Mouse (Mus musculus): ENCODE data around the gene Coasy. TPM values are rescaled to one million over a fixed set of nuclear protein-coding genes. Genes with fewer than 3 reads are reported as not detected.

The Coasy gene
- polyA plus RNA-seq, 1 experiment from 2014 or later, result 39.1 TPM

DNA sequence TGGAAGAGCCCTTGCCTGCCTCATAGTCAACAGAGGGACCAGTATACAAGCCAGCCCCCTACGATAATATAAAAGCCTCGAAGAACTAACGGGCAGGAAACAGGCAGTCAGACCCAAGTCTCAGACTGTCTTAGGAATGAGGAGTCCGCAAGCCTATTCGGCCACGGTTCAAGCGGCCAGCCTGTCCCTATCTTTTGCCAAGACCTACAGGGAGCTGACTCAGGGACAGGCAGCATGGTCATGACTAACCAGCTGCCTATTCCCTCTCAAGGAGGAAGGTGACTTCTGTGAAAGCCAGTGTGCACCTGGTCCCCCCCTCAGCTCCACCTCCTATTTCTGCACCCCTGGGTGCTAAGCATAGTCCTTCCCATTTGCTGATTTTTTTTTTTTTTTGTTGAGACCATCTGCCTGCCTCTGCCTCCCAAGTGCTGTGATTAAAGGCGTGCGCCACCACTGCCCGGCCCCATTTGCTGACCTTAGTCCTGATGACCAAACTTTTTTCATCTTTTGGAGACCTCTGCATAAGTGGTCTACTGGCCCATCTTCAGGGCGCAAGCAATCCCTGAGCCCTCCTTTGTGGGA is 46.7 kb downstream of the Coasy start:
- DNase-seq (ENCODE audit: low spot score) (no peak), ATAC-seq (ENCODE audit: low read depth) (no peak)
- no peak overlapping the region for H3K4me2 ChIP-seq (ENCODE audit: low read depth, low read length)
- H3K9ac ChIP-seq (ENCODE audit: low read depth, low read length), result no peak overlapping the region
- peaks cover 23% of the 10 kb centered on the region for H3K36me3 ChIP-seq (ENCODE audit: control insufficient read depth, insufficient read depth, low read length)
- no peak overlapping the region for H3K27ac ChIP-seq (replicated peaks; ENCODE audit: low read depth, low read length)
- 0 out of 2 replicates have a peak, but pooled peaks cover 4% of the 10 kb centered on the region for H3K9me3 ChIP-seq (ENCODE audit: control insufficient read depth, low read length)
- no peaks in the 10 kb centered on the region for H3K4me1 ChIP-seq (ENCODE audit: control insufficient read depth, insufficient read depth, low read length)
- 89% methylated on average over 11 of the region's 11 CpGs for WGBS
- H3K4me3 ChIP-seq (ENCODE audit: low read depth, low read length), result no peak overlapping the region
- no peaks in the 10 kb centered on the region for H3K27me3 ChIP-seq (replicated peaks; ENCODE audit: control insufficient read depth, insufficient read depth, low read length)

DNA sequence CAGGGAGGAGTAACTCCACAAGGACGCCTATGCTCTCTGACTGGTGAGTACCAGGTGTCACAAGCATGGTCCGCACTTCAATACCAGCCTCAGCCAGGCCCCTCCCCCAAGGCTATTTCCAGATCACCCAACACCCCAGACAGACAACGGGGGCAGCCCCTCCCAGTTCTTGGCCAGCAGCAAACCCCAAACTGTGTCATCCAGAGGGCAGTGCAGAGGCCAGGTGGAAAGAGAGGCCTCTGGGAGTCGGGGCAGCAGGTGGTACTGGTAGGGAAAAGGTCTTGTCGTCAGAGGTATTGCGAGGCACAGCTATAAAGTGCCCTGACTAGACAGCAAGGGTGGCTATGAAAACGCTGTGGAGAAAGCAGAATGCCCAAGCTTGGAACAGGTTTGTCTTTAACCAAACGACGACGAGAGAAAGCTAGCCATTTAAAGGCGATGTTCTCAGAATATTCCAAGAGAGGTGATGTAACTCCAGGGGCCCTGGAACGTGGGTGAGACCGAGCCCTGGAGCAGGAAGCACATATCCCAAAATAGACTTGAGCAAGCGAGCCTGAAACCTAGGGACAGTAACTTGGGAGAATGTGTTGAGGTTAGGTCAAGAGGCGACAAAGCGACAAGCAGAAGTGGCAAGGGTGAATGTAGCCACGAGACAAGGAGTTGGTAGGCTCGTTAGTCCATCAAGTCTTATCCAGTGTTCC is 47.8 kb downstream of the Coasy start:
- no peak overlapping the region for H3K4me2 ChIP-seq (ENCODE audit: low read depth, low read length)
- DNase-seq (ENCODE audit: low spot score) (no peak), ATAC-seq (ENCODE audit: low read depth) (no peak; the same call in 1 of the 2 replicates)
- H3K9me3 ChIP-seq (ENCODE audit: control insufficient read depth, low read length), result 0 out of 2 replicates have a peak, but pooled peaks cover 4% of the 10 kb centered on the region
- no peak overlapping the region for H3K4me3 ChIP-seq (ENCODE audit: low read depth, low read length)
- H3K27me3 ChIP-seq (replicated peaks; ENCODE audit: control insufficient read depth, insufficient read depth, low read length), result no peaks in the 10 kb centered on the region
- 46% methylated on average over 17 of the region's 18 CpGs for WGBS
- H3K27ac ChIP-seq (replicated peaks; ENCODE audit: low read depth, low read length), result no peak overlapping the region
- no peak overlapping the region for H3K9ac ChIP-seq (ENCODE audit: low read depth, low read length)
- no peaks in the 10 kb centered on the region for H3K4me1 ChIP-seq (ENCODE audit: control insufficient read depth, insufficient read depth, low read length)
- peaks cover 22% of the 10 kb centered on the region for H3K36me3 ChIP-seq (ENCODE audit: control insufficient read depth, insufficient read depth, low read length)

DNA sequence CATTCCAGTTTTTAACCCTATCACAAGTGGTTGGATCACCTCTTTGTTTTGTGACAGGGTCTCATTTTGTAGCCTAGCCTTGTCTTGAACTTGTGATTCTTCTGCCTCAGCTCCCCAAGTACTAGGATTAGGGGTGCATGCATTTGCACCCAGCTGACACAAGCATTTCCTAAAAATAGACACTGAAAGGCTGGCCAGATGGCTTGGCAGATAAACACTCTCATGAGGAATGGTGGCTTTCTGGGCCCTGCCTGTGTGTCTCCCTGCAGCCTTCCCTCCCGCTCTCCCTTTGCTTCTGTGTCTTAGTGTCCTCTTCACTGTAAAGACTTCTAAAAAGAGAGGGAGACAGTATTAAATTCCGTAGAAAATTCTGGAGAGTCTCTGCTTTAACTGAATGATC is 48.8 kb downstream of the Coasy start:
- H3K4me3 ChIP-seq (ENCODE audit: low read depth, low read length), result no peak overlapping the region
- H3K27ac ChIP-seq (replicated peaks; ENCODE audit: low read depth, low read length), result no peak overlapping the region
- no peak overlapping the region for H3K9ac ChIP-seq (ENCODE audit: low read depth, low read length)
- H3K27me3 ChIP-seq (replicated peaks; ENCODE audit: control insufficient read depth, insufficient read depth, low read length), result no peaks in the 10 kb centered on the region
- H3K36me3 ChIP-seq (ENCODE audit: control insufficient read depth, insufficient read depth, low read length), result peaks cover 12% of the 10 kb centered on the region
- DNase-seq (ENCODE audit: low spot score), result no peak
- 87% methylated on average over 2 of the region's 2 CpGs for WGBS
- no peaks in the 10 kb centered on the region for H3K4me1 ChIP-seq (ENCODE audit: control insufficient read depth, insufficient read depth, low read length)
- ATAC-seq (ENCODE audit: low read depth), result no peak
- 0 out of 2 replicates have a peak, but pooled peaks cover 4% of the 10 kb centered on the region for H3K9me3 ChIP-seq (ENCODE audit: control insufficient read depth, low read length)
- no peak overlapping the region for H3K4me2 ChIP-seq (ENCODE audit: low read depth, low read length)

DNA sequence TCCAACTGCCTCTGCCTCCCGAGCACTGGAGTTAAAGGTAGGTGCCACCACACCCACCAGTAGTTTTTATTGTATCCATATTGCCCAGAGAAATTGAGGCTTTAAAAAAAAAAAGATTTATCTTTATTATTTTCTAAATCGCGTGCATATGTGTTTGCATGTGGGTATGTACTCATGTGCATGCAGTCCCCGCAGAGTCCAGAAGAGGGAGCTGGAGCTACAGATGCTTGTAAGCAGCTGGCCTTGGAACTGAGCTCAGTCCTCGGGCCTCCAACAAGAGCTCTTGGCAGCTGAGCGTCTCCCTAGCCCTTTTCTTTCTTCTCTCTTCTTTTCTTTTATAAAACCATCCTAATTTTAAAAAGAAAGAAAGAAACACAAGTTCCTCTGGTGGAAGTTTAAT is 49.3 kb downstream of the Coasy start:
- 0 out of 2 replicates have a peak, but pooled peaks cover 4% of the 10 kb centered on the region for H3K9me3 ChIP-seq (ENCODE audit: control insufficient read depth, low read length)
- no peaks in the 10 kb centered on the region for H3K27me3 ChIP-seq (replicated peaks; ENCODE audit: control insufficient read depth, insufficient read depth, low read length)
- no peak for ATAC-seq (ENCODE audit: low read depth)
- 89% methylated on average over 6 of the region's 6 CpGs for WGBS
- peaks cover 7% of the 10 kb centered on the region; the same call in 1 of the 2 replicates for H3K36me3 ChIP-seq (ENCODE audit: control insufficient read depth, insufficient read depth, low read length)
- no peak overlapping the region for H3K4me3 ChIP-seq (ENCODE audit: low read depth, low read length)
- H3K27ac ChIP-seq (replicated peaks; ENCODE audit: low read depth, low read length), result no peak overlapping the region
- DNase-seq (ENCODE audit: low spot score), result no peak
- H3K9ac ChIP-seq (ENCODE audit: low read depth, low read length), result no peak overlapping the region
- no peaks in the 10 kb centered on the region for H3K4me1 ChIP-seq (ENCODE audit: control insufficient read depth, insufficient read depth, low read length)
- H3K4me2 ChIP-seq (ENCODE audit: low read depth, low read length), result no peak overlapping the region

DNA sequence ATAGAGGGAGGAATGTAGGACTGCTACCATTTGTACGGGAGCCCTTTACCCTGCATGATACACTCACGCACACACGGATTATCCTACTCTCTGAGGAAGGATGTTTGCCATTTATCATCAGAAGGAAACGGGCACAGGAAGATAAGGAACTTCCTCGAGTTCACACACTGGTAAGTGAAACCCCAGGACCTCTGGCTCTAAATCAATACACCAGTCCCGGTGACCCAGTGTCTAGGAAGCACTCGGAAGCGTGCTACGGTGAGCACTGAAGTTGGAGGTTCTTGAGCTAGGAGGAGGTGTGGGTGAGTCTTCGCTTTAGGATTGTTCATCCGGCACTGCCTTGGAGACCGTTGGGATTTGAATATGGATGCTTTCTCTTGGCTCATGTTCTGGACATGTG is 50.7 kb downstream of the Coasy start:
- H3K4me2 ChIP-seq (ENCODE audit: low read depth, low read length), result no peak overlapping the region
- H3K9ac ChIP-seq (ENCODE audit: low read depth, low read length), result no peak overlapping the region
- no peaks in the 10 kb centered on the region for H3K4me1 ChIP-seq (ENCODE audit: control insufficient read depth, insufficient read depth, low read length)
- no peaks in the 10 kb centered on the region for H3K36me3 ChIP-seq (ENCODE audit: control insufficient read depth, insufficient read depth, low read length)
- no peaks in the 10 kb centered on the region for H3K27me3 ChIP-seq (replicated peaks; ENCODE audit: control insufficient read depth, insufficient read depth, low read length)
- 0 out of 2 replicates have a peak, but pooled peaks cover 4% of the 10 kb centered on the region for H3K9me3 ChIP-seq (ENCODE audit: control insufficient read depth, low read length)
- WGBS, result 74% methylated on average over 12 of the region's 12 CpGs
- no peak for DNase-seq (ENCODE audit: low spot score)
- no peak overlapping the region for H3K27ac ChIP-seq (replicated peaks; ENCODE audit: low read depth, low read length)
- no peak for ATAC-seq (ENCODE audit: low read depth)
- H3K4me3 ChIP-seq (ENCODE audit: low read depth, low read length), result no peak overlapping the region

DNA sequence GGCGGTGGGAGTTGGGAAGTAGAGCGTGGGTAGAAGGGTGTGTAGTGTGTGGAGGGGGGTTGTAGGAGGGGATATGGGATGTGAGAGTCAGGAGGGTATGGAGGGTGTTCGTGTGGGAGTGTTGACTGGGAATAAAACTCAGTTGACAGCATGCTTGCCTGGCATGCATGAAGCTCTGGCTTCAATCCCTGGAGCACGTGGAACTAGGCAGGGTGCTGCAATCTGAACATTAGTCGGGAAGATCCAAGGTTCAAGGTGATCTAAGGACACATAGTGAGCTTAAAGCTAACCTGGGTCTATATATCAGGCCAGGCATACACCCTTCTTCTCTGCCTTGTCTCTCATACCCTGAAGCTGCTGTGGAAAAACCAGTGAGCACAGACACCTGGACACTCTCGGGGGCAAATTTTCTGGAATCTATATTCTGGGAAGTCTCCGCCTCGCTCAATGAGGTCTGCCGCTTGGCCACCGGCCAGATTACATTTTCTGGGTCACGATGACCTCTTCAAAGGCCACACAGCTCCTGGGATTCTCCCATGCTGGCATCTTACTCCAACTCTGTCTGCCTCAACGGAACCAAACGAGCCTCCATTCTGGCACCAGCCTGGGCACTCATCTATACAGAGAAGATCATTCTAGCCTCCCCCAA is 52.0 kb downstream of the Coasy start:
- Histone ChIP-seq H3K27ac (replicated peaks; ENCODE audit: low read depth, low read length) (no peak overlapping the region), H3K4me3 (ENCODE audit: low read depth, low read length) (no peak overlapping the region), H3K27me3 (replicated peaks; ENCODE audit: control insufficient read depth, insufficient read depth, low read length) (no peaks in the 10 kb centered on the region), H3K4me1 (ENCODE audit: control insufficient read depth, insufficient read depth, low read length) (0 out of 2 replicates have a peak, but pooled peaks cover 5% of the 10 kb centered on the region), H3K36me3 (ENCODE audit: control insufficient read depth, insufficient read depth, low read length) (no peaks in the 10 kb centered on the region), H3K4me2 (ENCODE audit: low read depth, low read length) (no peak overlapping the region), H3K9ac (ENCODE audit: low read depth, low read length) (no peak overlapping the region), H3K9me3 (ENCODE audit: control insufficient read depth, low read length) (0 out of 2 replicates have a peak, but pooled peaks cover 4% of the 10 kb centered on the region)
- DNase-seq (ENCODE audit: low spot score) (no peak), ATAC-seq (ENCODE audit: low read depth) (no peak)
- WGBS, result 72% methylated on average over 13 of the region's 13 CpGs

Other genes with a start within 250 kb of the Coasy start
- 24.5 and 27.6 TPM in 2 replicates for gene Stat5b, start 231.8 kb upstream of the Coasy start, polyA plus RNA-seq (2014; fragmentation: Nextera tagmentation; extraction: Ambion mirVana)
- gene Stat5a, start 223.2 kb upstream of the Coasy start, polyA plus RNA-seq (2014; fragmentation: Nextera tagmentation; extraction: Ambion mirVana), result 8.2 and 9.2 TPM in 2 replicates
- 71.4 and 82.9 TPM in 2 replicates for gene Stat3, start 143.0 kb upstream of the Coasy start, polyA plus RNA-seq (2014; fragmentation: Nextera tagmentation; extraction: Ambion mirVana)
- 145 and 160 TPM in 2 replicates for gene Cavin1, start 111.7 kb upstream of the Coasy start, polyA plus RNA-seq (2014; fragmentation: Nextera tagmentation; extraction: Ambion mirVana)
- 35.0 and 37.9 TPM in 2 replicates for gene Atp6v0a1, start 73.1 kb upstream of the Coasy start, polyA plus RNA-seq (2014; fragmentation: Nextera tagmentation; extraction: Ambion mirVana)
- gene Naglu, start 12.6 kb upstream of the Coasy start, polyA plus RNA-seq (2014; fragmentation: Nextera tagmentation; extraction: Ambion mirVana), result 13.9 and 14.4 TPM in 2 replicates
- gene Hsd17b1, start 4.2 kb upstream of the Coasy start, polyA plus RNA-seq (2014; fragmentation: Nextera tagmentation; extraction: Ambion mirVana), result not detected in 2 replicates
- 45.8 and 55.2 TPM in 2 replicates for gene Mlx, start 4.7 kb downstream of the Coasy start, polyA plus RNA-seq (2014; fragmentation: Nextera tagmentation; extraction: Ambion mirVana)
- gene Psmc3ip, start 12.9 kb downstream of the Coasy start, polyA plus RNA-seq (2014; fragmentation: Nextera tagmentation; extraction: Ambion mirVana), result 27.2 and 34.4 TPM in 2 replicates
- 10.4 and 12.1 TPM in 2 replicates for gene Retreg3, start 37.3 kb downstream of the Coasy start, polyA plus RNA-seq (2014; fragmentation: Nextera tagmentation; extraction: Ambion mirVana)
- gene Tubg1, start 37.4 kb downstream of the Coasy start, polyA plus RNA-seq (2014; fragmentation: Nextera tagmentation; extraction: Ambion mirVana), result 55.7 and 60.2 TPM in 2 replicates
- gene Tubg2, start 73.3 kb downstream of the Coasy start, polyA plus RNA-seq (2014; fragmentation: Nextera tagmentation; extraction: Ambion mirVana), result 6.6 and 8.4 TPM in 2 replicates
- gene Cntnap1, start 88.0 kb downstream of the Coasy start, polyA plus RNA-seq (2014; fragmentation: Nextera tagmentation; extraction: Ambion mirVana), result 1.6 and 1.9 TPM in 2 replicates
- 17.7 and 20.9 TPM in 2 replicates for gene Plekhh3, start 88.8 kb downstream of the Coasy start, polyA plus RNA-seq (2014; fragmentation: Nextera tagmentation; extraction: Ambion mirVana)
- gene Ccr10, start 92.9 kb downstream of the Coasy start, polyA plus RNA-seq (2014; fragmentation: Nextera tagmentation; extraction: Ambion mirVana), result 0.28 TPM in 1 of 2 replicates, not detected in the other
- gene Ezh1, start 143.9 kb downstream of the Coasy start, polyA plus RNA-seq (2014; fragmentation: Nextera tagmentation; extraction: Ambion mirVana), result 14.8 and 15.5 TPM in 2 replicates
- 128 and 154 TPM in 2 replicates for gene Ramp2, start 163.5 kb downstream of the Coasy start, polyA plus RNA-seq (2014; fragmentation: Nextera tagmentation; extraction: Ambion mirVana)
- 111 and 116 TPM in 2 replicates for gene Vps25, start 171.1 kb downstream of the Coasy start, polyA plus RNA-seq (2014; fragmentation: Nextera tagmentation; extraction: Ambion mirVana)
- gene Wnk4, start 178.0 kb downstream of the Coasy start, polyA plus RNA-seq (2014; fragmentation: Nextera tagmentation; extraction: Ambion mirVana), result 10.7 and 11.9 TPM in 2 replicates
- gene Cntd1, start 196.4 kb downstream of the Coasy start, polyA plus RNA-seq (2014; fragmentation: Nextera tagmentation; extraction: Ambion mirVana), result 0.90 and 1.6 TPM in 2 replicates
- gene Coa3, start 196.5 kb downstream of the Coasy start, polyA plus RNA-seq (2014; fragmentation: Nextera tagmentation; extraction: Ambion mirVana), result 180 and 181 TPM in 2 replicates
- gene Becn1, start 219.7 kb downstream of the Coasy start, polyA plus RNA-seq (2014; fragmentation: Nextera tagmentation; extraction: Ambion mirVana), result 134 and 139 TPM in 2 replicates
- gene Psme3, start 233.6 kb downstream of the Coasy start, polyA plus RNA-seq (2014; fragmentation: Nextera tagmentation; extraction: Ambion mirVana), result 98.0 and 106 TPM in 2 replicates
- 0.75 and 0.82 TPM in 2 replicates for gene Aoc2, start 242.5 kb downstream of the Coasy start, polyA plus RNA-seq (2014; fragmentation: Nextera tagmentation; extraction: Ambion mirVana)
- gene Aoc3, start 248.0 kb downstream of the Coasy start, polyA plus RNA-seq (2014; fragmentation: Nextera tagmentation; extraction: Ambion mirVana), result 2.0 and 2.4 TPM in 2 replicates